Mouse (Mus musculus) myocyte (in vitro differentiated cells): ENCODE data around the gene Prrt1.

Source experiments
- MAX ChIP-seq: IDR thresholded peaks from one replicate; pipeline ENCODE4 v1.6.1; 2011; ENCODE audit warnings: low read depth, mild to moderate bottlenecking, control low read depth
- MYOD1 ChIP-seq, 3 experiments: IDR thresholded peaks; one replicate each; pipeline ENCODE4 v1.6.1; 2011; ENCODE audit warnings: control low read depth in 2 of 3, low read depth in 2 of 3, mild to moderate bottlenecking in 2 of 3, moderate library complexity in 1 of 3; ENCODE audit not compliant: insufficient read length in 2 of 3, control insufficient read depth in 1 of 3
- POLR2A ChIP-seq: IDR thresholded peaks from one replicate; pipeline ENCODE4 v1.6.1; 2011; ENCODE audit warnings: low read depth, mild to moderate bottlenecking, control low read depth, moderate library complexity; ENCODE audit not compliant: insufficient read length
- POLR2AphosphoS2 ChIP-seq: IDR thresholded peaks from one replicate; pipeline ENCODE4 v1.6.1; 2011; ENCODE audit warnings: low read depth, control low read depth; ENCODE audit not compliant: insufficient read length

GRCm38 (mm10) chr17:34659897-34660214 lies 30.5 kb downstream of the Prrt1 start:
- TF ChIP-seq POLR2A: no peak
- no peak for TF ChIP-seq MAX
- no peak for TF ChIP-seq MYOD1 (IDR thresholded peaks at IDR 0.05; ENCODE audit: control insufficient read depth in 1 of 3, insufficient read length in 2 of 3, low read depth in 2 of 3)
- TF ChIP-seq POLR2AphosphoS2: no peak
